Mouse (Mus musculus) embryonic stem cell, embryonic (primary cell): Measurements from ENCODE around the gene Tmem238.

Experiments
- CTCF ChIA-PET, 4 experiments: fragments of 300-600 bp in 2 of 4; fragments of 350-600 bp in 2 of 4; sonication (Branson Sonifier 250); formaldehyde crosslinking; loops; one replicate each; lab custom pipeline; 2022; ENCODE audit warnings: inconsistent platforms in 2 of 4; lab: Charles Lee
- POLR2A ChIA-PET, 4 experiments: fragments of 300-600 bp in 2 of 4; fragments of 350-600 bp in 2 of 4; sonication (Branson Sonifier 250); formaldehyde crosslinking; loops; one replicate each; lab custom pipeline; 2022; ENCODE audit warnings: antibody characterized with exemption in 4 of 4, inconsistent platforms in 1 of 4; lab: Charles Lee

Gene Tmem238

DNA sequence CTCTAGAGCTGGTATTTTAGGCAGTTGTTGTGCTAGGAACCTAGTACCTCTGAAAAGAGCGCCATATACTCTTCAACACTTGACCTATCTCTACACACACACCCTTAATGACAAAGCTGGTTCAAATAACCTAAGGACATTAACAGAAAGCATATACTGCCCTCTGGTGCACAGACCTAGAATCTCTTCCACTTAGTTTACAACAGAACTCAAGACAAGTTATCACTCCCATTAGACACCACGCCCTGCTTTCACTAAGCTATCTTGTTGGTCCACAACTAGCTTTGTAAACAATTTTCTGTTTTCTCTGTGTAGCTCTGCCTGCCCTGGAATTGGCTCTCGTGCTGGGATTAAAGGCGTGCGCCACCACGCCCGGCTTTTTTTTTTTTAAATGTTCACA lies 17.3 kb upstream of the Tmem238 start:
- CTCF ChIA-PET, result interaction anchor here (0.5 to 1.8 kb wide), 37 partner anchors 11 to 362 kb away, joined by 3 to 12 read pairs (median 3); partner anchors contain the start of genes Cox6b2 (in 1 of the 4), Hspbp1 (in 1 of the 4), Isoc2a (in 1 of the 4) and Kmt5c (in 1 of the 4)

DNA sequence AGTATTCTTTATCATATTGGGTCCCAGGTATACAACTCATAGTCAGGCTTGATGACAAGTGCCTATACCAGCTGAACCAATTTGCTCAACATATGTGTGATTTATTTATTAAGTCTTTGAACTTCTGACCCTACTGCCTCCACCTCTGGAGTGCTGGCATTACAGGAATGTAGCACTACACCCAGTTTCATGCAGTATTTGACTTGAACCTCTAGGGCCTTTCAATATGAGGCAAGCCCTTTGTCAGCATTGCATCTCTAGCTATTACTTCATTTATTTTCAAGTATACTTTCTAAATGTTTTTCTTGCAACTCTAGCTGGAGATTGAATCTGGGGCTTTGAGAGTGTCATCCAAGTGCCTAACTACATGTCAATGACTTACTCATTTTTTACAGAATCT lies 12.8 kb upstream of the Tmem238 start:
- CTCF ChIA-PET, result interaction anchor here in 1 of 4 experiments (0.6 kb wide), 1 partner anchor 287 kb away, joined by 4 read pairs; no protein-coding TSS in a partner anchor
- POLR2A ChIA-PET, result interaction anchor here (0.6 to 25.1 kb wide), 28 partner anchors 3 to 270 kb away, joined by 3 to 989 read pairs (median 4); partner anchors contain the start of genes Rpl28 (in 3 of the 4), Ube2s (in 3 of the 4), Cox6b2 (in 2 of the 4) and Tmem238 (in 2 of the 4)

More for the DNA sequence above, 17.3 kb upstream of the Tmem238 start:
- POLR2A ChIA-PET, result interaction anchor here (0.5 to 25.1 kb wide), 91 partner anchors 3 to 670 kb away, joined by 3 to 989 read pairs (median 4); partner anchors contain the start of genes Rpl28 (in 4 of the 4), Isoc2a (in 3 of the 4), Cox6b2 (in 2 of the 4) and Hspbp1 (in 2 of the 4)

DNA sequence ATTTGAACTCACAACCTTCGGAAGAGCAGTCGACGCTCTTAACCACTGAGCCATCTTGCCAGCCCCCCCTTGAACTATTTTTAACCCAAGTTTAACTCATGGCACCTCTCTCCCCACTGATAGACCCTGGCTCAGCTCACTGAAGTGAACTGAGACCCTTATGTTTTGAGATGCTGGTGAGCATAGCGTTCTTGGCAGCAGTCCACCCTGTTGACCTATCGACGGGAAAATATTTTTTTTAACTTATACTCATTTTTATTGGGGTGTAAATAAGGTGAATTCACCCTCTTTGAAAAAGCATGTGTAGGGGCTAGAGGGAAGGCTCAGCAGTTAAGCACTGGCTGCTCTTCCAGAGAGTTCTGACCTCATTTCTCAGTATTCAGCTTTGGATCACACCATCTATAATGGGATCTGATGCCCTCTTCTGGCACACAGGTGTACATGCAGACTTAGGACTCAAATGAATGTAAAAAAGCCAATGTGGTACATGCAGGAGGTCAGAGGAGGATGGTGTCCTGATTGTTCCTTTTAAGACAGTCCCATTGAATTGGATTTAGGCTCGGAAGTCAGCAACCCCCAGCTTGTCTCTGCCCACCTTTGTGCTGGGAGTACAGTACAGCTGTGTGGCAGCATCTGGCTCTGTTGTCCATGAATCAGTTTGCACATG lies 6.4 kb upstream of the Tmem238 start:
- ChIA-PET CTCF (interaction anchor here (0.6 to 2.0 kb wide), 15 partner anchors 11 to 230 kb away, joined by 3 to 10 read pairs (median 3); partner anchors contain the start of gene Kmt5c (in 1 of the 4)), POLR2A (interaction anchor here (0.5 to 25.1 kb wide), 82 partner anchors 8 to 1151 kb away, joined by 3 to 989 read pairs (median 5); partner anchors contain the start of genes Ube2s (in 4 of the 4), Cox6b2 (in 3 of the 4), Hspbp1 (in 3 of the 4) and Il11 (in 2 of the 4))

DNA sequence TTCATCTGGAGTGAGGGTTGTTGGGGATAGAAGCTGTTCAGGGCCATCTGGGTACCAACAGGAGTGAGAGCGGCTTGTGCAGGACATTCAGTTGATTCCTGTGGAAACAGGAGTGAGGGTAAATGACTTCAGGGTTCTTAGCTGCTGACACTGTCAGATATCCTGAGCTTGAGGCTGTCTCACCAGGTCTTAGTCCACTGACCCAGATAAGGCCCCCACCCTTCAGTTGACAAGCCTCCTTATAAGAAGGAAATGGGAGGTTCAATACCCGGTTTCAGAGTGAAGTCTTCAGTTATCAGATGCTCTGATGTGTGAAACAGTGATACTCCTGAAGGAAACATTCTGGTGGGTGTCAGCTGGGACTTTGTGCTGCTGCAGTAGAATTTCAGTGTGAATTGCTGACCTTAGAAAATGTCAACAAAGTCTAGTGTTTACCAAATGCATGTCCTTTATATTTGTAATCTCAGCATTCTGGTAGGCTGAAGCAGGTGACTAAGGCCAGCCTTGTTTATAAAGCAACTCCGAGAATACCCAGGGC lies 5.2 kb upstream of the Tmem238 start:
- ChIA-PET CTCF (interaction anchor here in 2 of 4 experiments (0.5 to 2.0 kb wide), 5 partner anchors 12 to 72 kb away, joined by 3 to 10 read pairs (median 4); partner anchors contain the start of genes Cox6b2 (in 1 of the 2) and Kmt5c (in 1 of the 2)), POLR2A (interaction anchor here (0.6 to 25.1 kb wide), 61 partner anchors 10 to 316 kb away, joined by 3 to 989 read pairs (median 4); partner anchors contain the start of genes Cox6b2 (in 4 of the 4), Kmt5c (in 3 of the 4), Ube2s (in 3 of the 4) and Hspbp1 (in 2 of the 4))

DNA sequence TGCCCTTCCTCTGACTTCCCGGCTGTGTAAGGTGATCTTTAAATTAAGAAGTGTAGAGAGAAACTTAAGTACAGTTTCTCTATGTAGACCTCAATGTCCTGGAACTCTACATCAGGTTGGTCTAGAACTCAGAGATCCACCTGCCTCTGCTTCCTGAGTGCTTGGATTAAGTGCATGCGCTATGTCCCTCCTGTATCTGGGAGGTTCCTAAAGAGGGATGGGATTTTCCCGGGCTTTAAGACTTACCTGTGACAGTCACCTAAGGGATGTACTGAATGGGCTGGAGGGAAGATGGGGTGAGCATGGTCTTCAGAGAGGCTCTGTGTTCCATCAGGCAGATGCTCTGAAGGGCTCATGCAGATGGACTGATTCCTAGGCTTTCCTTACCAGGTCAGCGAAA lies 4.2 kb upstream of the Tmem238 start:
- CTCF ChIA-PET, result interaction anchor here in 2 of 4 experiments (0.6 to 1.4 kb wide), 6 partner anchors 13 to 284 kb away, joined by 3 to 5 read pairs (median 4); partner anchors contain the start of gene Cox6b2 (in 1 of the 2)

DNA sequence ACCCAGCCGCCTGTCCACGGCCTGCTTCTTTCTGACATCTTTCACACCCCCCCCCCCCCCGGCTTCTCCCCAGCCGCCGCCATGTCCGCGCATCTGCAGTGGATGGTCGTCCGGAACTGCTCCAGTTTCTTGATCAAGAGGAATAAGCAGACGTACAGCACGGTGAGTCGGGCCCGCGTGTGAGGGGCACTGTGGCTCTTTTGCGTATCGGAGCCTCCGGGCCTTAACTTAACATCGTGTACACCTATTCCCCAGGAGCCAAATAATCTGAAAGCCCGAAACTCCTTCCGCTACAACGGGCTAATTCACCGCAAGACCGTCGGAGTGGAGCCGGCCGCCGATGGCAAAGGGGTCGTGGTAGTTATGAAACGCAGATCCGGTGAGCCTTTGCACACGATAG lies 3.8 kb upstream of the Tmem238 start:
- CTCF ChIA-PET, result interaction anchor here in 3 of 4 experiments (0.5 to 1.3 kb wide), 17 partner anchors 13 to 1532 kb away, joined by 3 to 8 read pairs (median 3); partner anchors contain the start of genes Cnot3 (in 1 of the 3), Cox6b2 (in 1 of the 3) and Kmt5c (in 1 of the 3)
- POLR2A ChIA-PET, result interaction anchor here (0.5 to 25.1 kb wide), 238 partner anchors 10 to 1569 kb away, joined by 3 to 989 read pairs (median 5); partner anchors contain the start of genes Cox6b2 (in 4 of the 4), Fam71e2 (in 4 of the 4), Tmem190 (in 4 of the 4) and Ube2s (in 4 of the 4)

More for the DNA sequence above, 4.2 kb upstream of the Tmem238 start:
- POLR2A ChIA-PET, result interaction anchor here (0.5 to 25.1 kb wide), 79 partner anchors 10 to 322 kb away, joined by 3 to 989 read pairs (median 9); partner anchors contain the start of genes Cox6b2 (in 4 of the 4), Kmt5c (in 3 of the 4), Ube2s (in 3 of the 4) and Hspbp1 (in 2 of the 4)

DNA sequence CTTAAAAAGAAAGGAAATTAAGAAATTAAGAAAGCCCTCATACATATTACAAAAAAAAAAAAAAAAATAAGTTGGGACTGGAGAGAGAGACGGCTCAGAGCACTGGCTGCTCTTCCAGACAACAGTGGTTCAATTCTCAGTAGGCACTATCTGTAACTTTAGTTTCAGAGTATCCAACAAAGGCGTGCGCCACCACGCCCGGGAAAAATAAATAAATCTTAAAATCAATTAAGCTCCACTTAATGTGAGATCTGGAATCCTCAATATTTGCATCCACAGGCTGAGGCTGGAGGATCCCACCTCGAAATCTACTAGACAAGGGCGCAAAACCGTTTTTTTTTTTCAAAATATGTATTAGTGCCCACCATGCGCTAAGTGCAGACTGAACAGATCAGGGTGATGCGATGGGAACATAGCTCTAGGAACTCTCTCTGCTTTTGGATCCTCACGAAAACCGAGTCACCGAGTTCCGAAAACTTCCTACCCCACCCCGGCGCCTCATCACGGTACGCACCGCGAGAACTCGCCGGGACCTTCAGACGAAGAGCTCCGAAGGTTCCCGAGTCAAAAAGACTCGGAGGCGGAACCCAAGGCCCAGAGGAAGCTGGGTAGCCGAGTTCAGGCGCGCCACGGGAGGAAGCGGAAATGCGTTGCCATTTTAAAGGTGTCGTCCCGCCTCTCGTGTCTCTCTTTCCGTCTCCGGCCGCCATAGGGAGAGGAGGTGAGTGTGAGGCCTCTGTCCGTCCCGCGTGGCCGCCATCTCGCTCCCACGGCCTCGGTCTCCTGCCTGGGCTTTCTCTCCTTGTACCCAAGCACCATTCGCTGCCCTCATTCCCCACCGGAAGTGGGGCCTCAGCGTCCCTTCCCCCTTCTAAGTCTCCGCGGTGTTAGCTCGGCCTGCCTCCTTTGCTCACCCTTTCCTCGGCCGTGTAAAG lies 3.1 kb upstream of the Tmem238 start, which contains the start of gene Rpl28:
TSS of gene Rpl28 (plus strand) at position 597 of the 935 bp plus-strand sequence.
- ChIA-PET POLR2A (interaction anchor here (0.5 to 25.1 kb wide), 265 partner anchors 9 to 1570 kb away, joined by 3 to 989 read pairs (median 5); partner anchors contain the start of genes Cox6b2 (in 4 of the 4), Fam71e2 (in 4 of the 4), Tmem190 (in 4 of the 4) and Ube2s (in 4 of the 4)), CTCF (interaction anchor here (0.5 to 1.3 kb wide), 21 partner anchors 14 to 1531 kb away, joined by 3 to 8 read pairs (median 3); partner anchors contain the start of genes Cnot3 (in 1 of the 4), Cox6b2 (in 1 of the 4) and Kmt5c (in 1 of the 4))

DNA sequence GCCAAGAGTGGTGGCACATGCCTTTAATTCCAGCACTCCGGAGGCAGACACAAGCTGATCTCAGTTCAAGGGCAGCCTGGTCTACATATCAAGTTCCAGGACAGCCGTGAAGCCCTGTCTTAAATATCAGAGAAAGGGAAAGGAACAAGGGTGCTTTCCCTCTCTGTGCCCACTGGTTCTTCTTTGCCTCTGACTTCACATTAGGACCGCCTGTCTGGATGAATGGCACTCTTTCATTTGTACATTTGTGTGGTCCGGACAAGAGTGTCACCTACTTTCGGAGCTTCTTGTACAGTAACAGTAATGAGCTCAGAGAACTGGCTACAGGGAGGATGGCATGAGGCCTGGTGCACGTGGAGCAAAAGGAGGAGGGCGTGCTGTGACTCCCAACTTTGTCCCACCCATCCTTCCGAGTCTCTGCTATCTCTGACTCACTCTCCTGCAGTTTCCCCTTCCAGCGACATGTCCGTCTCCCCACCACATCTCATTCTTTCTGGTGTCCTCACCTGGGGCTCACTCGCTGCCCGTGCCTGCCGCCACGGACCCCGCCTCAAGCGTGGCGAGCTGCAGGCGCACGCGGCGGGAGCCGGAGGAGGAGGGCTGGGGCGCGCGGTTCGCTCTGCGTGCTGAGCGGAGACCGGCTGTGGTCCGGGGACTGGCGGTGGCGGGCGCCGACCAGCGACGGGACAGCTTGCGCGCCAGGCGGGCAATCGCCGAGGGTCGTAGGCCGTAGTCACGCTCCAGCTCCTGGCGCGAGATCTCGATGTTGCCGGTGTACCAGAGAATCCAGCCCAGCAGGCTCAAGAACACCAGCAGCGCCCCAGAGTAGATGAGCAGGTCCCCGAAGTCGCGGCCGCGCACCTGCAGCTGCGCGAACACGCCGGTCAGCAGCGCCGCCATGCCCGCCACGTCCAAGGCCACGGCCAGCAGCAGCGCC lies 689 bp downstream of the Tmem238 start:
- ChIA-PET POLR2A (interaction anchor here (0.5 to 25.1 kb wide), 112 partner anchors 7 to 1572 kb away, joined by 3 to 989 read pairs (median 5); partner anchors contain the start of genes Cox6b2 (in 4 of the 4), Hspbp1 (in 3 of the 4), Isoc2a (in 3 of the 4) and Kmt5c (in 3 of the 4)), CTCF (interaction anchor here (0.5 to 1.6 kb wide), 8 partner anchors 12 to 241 kb away, joined by 3 to 6 read pairs (median 3); partner anchors contain the start of gene Syt5 (in 1 of the 4))

DNA sequence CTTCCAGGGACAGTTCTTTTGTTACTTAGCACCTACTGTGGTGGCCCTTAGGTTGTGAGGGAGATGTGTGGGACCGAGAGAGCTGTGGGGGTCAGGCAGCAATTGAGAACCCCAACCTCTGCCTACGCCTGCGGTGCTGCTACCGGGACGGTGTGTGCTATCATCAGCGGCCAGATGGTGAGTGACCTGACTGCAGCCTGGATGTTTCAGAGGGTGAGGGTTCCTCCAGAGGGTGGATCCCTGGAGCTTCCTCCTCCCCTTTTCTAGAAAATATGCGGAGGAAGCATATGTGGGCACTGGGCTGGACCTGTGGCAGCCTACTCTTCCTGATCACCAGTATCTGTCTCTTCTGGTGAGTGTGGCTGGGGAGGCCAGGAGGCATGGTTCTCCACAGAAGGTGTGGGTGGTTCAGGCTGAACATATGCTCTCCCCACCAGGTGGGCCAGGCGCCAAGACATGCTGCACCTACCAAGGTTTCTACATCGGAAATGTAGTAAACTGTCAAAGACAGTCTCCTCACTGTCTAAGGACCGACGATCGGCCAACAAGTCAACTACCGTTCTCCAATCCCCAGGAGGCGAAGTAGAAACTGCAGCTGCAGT lies 5.7 kb downstream of the Tmem238 start:
- ChIA-PET POLR2A (interaction anchor here (0.6 to 9.8 kb wide), 28 partner anchors 9 to 285 kb away, joined by 3 to 132 read pairs (median 4); partner anchors contain the start of genes Rpl28 (in 4 of the 4), Cox6b2 (in 3 of the 4), Ube2s (in 3 of the 4) and Kmt5c (in 2 of the 4)), CTCF (interaction anchor here in 3 of 4 experiments (0.6 to 1.4 kb wide), 5 partner anchors 23 to 128 kb away, joined by 3 to 6 read pairs (median 3); partner anchors contain the start of genes Cox6b2 (in 1 of the 3) and Hspbp1 (in 1 of the 3))

DNA sequence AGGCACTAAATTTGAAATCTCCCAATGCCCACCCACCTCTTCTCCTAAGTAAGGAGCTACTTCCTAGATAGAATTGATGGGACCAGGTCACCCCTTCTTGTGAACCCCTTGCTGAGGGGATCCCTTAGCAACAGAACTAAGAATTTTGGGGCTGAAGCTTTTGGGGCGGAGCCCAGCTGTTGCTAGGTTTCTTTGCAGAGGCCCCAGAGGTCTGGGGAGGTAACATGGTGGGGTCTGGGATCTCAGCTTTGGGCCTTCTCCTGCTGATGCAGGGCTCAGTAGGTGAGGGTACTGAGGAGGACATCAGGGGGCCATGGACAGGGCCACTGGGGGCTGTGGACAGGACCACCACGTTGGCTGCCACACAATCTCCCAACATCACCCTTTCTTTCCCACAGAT lies 6.7 kb downstream of the Tmem238 start, which contains the start of the genes Il11 and Tmem190:
TSS of gene Il11 (minus strand) at position 101 of the 400 bp plus-strand sequence.
TSS of gene Tmem190 (plus strand) at position 179 of the 400 bp plus-strand sequence.
- POLR2A ChIA-PET, result interaction anchor here (0.5 to 9.8 kb wide), 17 partner anchors 10 to 251 kb away, joined by 3 to 132 read pairs (median 6); partner anchors contain the start of genes Rpl28 (in 4 of the 4), Cox6b2 (in 2 of the 4) and Ube2s (in 2 of the 4)
- CTCF ChIA-PET, result interaction anchor here in 3 of 4 experiments (0.6 to 1.4 kb wide), 3 partner anchors 24 to 255 kb away, joined by 3 to 4 read pairs (median 3); no protein-coding TSS in a partner anchor

DNA sequence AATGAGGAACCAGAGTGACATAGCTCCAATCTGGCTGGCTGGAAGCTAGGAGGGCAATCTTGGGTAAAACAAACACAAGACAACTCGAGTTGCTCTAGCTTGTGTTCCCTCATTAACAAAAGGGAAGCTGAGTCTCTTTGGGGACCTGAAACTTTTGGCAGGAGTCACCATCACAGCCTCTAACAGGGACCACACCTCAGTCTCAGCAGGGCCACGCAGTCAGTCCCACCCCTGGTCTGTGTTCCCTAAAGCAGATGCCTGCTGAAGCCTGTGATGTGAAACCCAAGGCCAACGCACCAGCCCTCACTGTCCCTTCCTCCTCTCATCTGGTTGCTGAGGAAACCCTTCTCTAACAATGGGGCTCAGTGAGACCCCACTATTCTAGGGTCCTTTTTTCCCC lies 7.3 kb downstream of the Tmem238 start:
- ChIA-PET POLR2A (interaction anchor here in 3 of 4 experiments (0.7 to 9.8 kb wide), 21 partner anchors 7 to 222 kb away, joined by 3 to 132 read pairs (median 8); partner anchors contain the start of genes Rpl28 (in 3 of the 3), Cox6b2 (in 2 of the 3), Ube2s (in 2 of the 3) and Kmt5c (in 1 of the 3)), CTCF (interaction anchor here in 2 of 4 experiments (0.6 to 1.5 kb wide), 3 partner anchors 77 to 254 kb away, joined by 3 to 4 read pairs (median 4); no protein-coding TSS in a partner anchor)

DNA sequence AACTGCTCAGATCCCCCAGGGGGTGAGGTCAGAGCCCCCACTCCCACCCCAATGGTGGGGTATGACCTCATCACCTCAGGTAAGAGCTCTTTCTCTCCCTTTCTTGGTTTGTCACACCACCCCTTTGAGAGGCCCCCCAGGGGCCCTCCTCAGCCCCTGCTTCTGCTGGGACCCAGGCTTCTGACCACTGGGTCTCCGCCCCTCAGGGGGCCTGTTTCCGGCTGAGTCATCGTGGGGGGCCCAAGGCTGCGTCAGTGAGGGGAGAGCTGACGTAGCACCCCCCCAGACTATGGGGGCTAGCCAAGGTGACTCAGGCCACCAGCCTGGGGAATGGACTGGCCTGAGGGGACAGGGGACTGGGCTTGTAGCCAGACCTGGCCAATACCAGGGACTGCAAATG lies 9.5 kb downstream of the Tmem238 start:
- ChIA-PET POLR2A (interaction anchor here in 3 of 4 experiments (0.5 to 10.9 kb wide), 15 partner anchors 9 to 163 kb away, joined by 3 to 152 read pairs (median 9); partner anchors contain the start of genes Rpl28 (in 3 of the 3), Cox6b2 (in 2 of the 3), Tmem238 (in 2 of the 3) and Ube2s (in 1 of the 3)), CTCF (interaction anchor here in 1 of 4 experiments (1.1 kb wide), 1 partner anchor 27 kb away, joined by 3 read pairs; the partner anchor contains the start of gene Cox6b2)
